Mouse (Mus musculus) heart, postnatal 36 days (tissue): ENCODE results near the gene Gpr22. TPM values are rescaled to one million over a fixed set of nuclear protein-coding genes. Genes with fewer than 3 reads are reported as not detected.

Experiments used
- DNase-seq, 2 experiments: peaks; one replicate each; pipeline ENCODE4 v3.0.0; 2021 to 2022
- intact Hi-C: fragments of 180-260 bp; cut with DNase I; formaldehyde crosslinking; loops from one replicate; pipeline ENCODE4 v1.15.1; 2025
- total RNA-seq, 2 experiments: library from RNA; stranded (reverse); gene quantifications; 2 replicates each; pipeline ENCODE4 v1.2.3; 2021

Gpr22 gene
- total RNA-seq, 2 experiments from 2014 or later, result 11.1 to 24.8 TPM

GRCm38 (mm10) chr12:31693278-31693677, 20.5 kb downstream of the Gpr22 start:
- DNase-seq, result no peak
- intact Hi-C loops, result no loop called here

DNA sequence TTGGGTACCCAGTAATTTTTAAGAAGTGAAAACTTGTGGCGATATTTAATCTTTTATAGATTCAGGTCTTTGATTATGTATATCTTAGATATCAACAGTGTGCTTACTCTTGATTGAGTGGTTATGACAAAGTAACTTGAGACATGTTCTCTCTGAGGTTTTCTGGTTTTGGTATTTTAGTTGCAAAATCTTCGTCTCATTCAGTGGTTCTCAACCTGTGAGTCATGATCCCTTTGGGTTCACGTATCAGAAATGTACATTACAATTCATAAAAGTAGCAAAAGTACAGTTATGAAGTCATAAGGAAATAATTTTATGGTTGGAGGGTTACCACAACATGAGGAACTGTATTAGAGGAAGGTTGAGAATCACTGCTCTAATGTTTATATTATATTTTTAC, 27.1 kb downstream of the Gpr22 start:
- intact Hi-C loops, result no loop called here
- no peak for DNase-seq

GRCm38 (mm10) chr12:31667187-31667586, 46.6 kb downstream of the Gpr22 start:
- intact Hi-C loops, result no loop called here
- no peak for DNase-seq

DNA sequence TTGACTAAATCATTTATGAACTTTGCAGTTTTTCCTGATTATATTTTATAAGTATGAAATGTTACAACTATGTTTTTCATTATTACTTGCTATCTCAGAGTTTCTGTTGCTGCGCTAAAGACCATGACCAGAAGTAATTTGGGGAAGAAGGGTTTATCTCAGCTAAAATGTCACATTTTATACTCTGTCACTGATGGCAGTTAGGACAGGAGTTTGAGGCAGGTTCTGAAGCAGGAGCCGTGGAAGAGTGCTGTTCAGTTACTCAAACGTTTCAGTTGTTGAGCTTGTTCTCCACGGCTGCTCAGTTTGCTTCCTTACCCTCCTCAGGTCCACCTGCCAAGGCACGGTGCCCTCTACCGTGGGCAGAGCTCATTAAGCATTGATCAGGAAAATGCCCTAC, 47.7 kb downstream of the Gpr22 start:
- intact Hi-C loops, result no loop called here

More for the DNA sequence above, 47.7 kb downstream of the Gpr22 start:
- no peak for DNase-seq

Other genes with a start within 250 kb of the Gpr22 start
- 10 to 100 TPM in 1 of 2 experiments, 1 to 10 TPM in 1; 9.6 to 10.6 TPM for gene Cbll1, start 214.3 kb downstream of the Gpr22 start, total RNA-seq
- gene Slc26a4, start 154.0 kb downstream of the Gpr22 start, total RNA-seq, result under 1 TPM; 0.08 to 0.11 TPM
- 10 to 100 TPM; 29.5 to 33.7 TPM for gene Bcap29, start 79.3 kb downstream of the Gpr22 start, total RNA-seq
- gene Dus4l, start 59.1 kb downstream of the Gpr22 start, total RNA-seq, result 1 to 10 TPM; 7.2 to 7.6 TPM
- 10 to 100 TPM; 54.1 to 57.1 TPM for gene Cog5, start 59.1 kb downstream of the Gpr22 start, total RNA-seq
- gene Hbp1, start 236.6 kb upstream of the Gpr22 start, total RNA-seq, result 10 to 100 TPM; 82.7 to 98.0 TPM